Mouse (Mus musculus): ENCODE results near the gene Krt35.

The Krt35 gene

DNA sequence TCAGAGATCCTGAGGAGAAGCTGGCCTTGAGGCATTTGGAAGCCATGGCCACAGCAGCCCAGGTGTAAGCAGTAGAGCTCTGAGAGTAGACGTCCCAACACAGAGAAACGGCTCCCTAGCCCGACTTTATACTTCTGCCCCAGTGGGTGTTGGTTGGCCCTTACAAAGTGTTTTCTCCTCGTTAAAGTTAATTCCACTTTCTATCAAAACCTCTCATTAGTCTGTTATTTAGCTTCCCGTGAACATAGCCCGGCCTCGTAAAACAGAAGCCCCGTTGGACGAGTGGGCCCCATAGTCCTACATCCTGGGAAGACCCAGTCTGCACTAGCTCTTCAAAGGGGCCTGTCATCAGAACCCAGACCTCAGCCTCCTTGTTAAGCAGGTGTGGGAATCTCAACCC lies at the start of gene Krt35:
TSS of gene Krt35 (minus strand) at position 101 of the 400 bp plus-strand sequence.
- no peak for DNase-seq

GRCm38 (mm10) chr11:100145104-100145503 lies 49.1 kb upstream of the Krt35 start:
- no peak for DNase-seq

DNA sequence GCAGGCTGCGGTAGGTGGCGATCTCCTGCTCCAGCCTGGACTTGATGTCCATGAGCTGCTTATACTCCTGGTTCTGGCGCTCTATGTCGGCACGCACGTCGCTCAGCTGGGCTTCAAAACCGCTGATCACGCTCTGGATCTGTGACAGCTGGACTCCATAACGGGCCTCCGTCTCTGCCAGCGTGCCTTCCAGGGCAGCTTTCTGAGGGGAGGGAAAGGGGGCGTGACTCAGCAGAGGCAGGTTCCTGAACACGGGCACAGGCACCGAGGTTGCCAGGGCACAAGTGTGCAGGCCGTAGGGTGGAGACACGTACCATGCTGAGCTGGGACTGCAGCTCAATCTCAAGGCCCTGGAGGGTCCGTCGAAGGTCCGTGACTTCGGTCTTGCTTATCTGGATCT lies 44.9 kb upstream of the Krt35 start:
- DNase-seq: no peak

GRCm38 (mm10) chr11:100139391-100139790 lies 43.4 kb upstream of the Krt35 start:
- no peak for DNase-seq

- DNase-seq: no peak
Measured at GRCm38 (mm10) chr11:100138809-100139208, 42.8 kb upstream of the Krt35 start.

DNA sequence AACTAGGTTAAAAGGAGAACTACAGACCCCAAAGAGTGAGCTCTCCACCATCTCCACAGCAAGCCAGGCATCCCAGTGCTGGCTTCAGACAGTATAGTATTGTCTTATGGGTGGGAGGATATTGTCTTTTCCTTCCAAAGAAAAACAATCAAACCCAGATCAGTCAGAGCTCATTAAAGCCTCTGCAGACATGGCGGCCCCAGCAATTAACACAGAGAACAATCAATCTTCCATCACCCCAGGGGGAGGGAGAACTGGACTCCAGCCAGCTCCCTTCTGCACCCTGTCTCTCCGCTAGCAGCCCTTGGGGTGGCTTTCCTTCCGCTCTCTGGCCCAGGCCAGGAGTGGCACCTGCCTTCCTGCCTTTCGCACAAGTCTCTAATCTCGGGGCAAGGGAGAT lies 41.7 kb upstream of the Krt35 start:
- DNase-seq: no peak

DNA sequence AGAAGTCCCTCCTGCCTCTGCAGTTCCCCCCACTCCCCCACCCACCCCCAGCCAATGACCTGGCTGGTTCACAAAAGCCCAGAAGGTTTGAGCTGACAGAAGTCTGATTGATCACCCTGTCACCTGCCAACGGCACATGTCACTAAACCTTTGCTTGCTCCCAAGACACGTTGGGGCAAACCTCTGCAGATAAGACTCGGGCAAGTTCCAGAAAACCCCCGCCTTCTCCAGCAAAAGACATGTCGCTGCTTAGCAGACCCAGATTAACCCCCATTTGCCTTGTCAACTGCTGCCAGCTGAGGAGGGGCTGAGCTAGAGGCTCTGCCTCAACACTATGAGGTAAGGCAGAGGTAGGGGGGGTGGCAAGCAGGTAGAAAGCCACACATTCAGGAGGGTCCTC lies 40.5 kb upstream of the Krt35 start:
- no peak for DNase-seq

DNA sequence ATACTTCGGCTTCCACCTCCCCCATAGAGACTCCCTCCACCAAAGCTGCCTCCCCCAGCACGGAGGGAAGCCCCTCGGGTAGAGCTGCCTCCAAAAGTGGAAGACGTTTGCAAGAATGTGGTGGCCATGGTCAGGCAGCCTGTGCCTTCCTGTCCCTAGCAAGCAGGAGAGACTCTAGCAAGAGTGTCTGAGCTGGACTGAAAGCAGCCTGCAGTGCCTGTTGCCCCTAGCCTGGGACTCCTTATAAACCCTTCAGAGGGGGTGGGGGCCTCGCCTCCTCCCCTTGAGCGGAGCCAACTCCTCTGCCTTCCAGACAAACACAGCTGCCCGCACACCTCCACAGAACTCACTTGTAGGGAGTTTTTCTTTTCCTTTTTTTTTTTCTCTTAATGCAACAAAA lies 39.7 kb upstream of the Krt35 start, which contains the start of gene Krt15:
TSS of gene Krt15 (minus strand) at position 198 of the 400 bp plus-strand sequence.
- no peak for DNase-seq

DNA sequence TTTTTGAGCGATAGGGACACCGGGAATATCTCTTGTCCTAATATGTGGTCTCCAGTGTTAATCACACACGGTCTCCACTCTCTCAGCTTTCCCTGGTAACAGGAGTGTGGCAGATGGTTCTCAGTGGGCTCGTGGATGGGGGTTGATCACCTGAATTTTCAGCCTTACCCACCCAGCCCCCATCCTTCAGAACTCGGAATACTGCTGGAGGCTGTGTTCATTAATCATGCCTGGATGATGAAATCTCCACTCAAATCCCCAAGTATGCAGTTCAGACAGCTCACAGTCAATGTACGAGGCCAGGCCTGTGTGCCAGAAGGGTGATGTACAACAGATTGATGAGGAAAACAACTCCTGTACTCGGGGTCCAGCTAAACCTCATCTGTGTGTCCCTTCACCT lies 28.9 kb upstream of the Krt35 start:
- DNase-seq: no peak

GRCm38 (mm10) chr11:100121466-100121865 lies 25.4 kb upstream of the Krt35 start, which contains the start of gene Krt13:
Gene Krt13 (minus strand): TSS chr11:100121566.
- no peak for DNase-seq

DNA sequence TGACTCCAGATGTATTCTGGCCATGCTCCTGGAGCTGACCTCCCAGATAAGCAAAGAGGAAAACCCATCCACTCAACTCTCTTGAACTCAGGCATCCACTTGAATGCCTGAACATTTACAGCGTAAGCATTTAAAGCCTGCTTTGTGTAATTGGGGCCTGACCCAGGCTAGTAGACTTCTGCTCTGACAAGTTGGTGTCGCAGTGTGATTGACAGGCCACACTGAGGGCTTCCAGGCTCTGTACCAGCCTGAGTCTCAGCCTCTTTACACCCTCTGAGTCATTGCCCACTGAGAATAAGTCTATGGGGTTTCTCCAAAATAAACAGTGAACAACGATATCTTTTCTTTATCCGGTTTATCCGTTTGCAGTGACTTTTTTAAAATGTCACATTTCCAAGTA lies 24.3 kb upstream of the Krt35 start:
- DNase-seq: no peak

- no peak for DNase-seq
Measured at GRCm38 (mm10) chr11:100113742-100114029, 17.6 kb upstream of the Krt35 start.

DNA sequence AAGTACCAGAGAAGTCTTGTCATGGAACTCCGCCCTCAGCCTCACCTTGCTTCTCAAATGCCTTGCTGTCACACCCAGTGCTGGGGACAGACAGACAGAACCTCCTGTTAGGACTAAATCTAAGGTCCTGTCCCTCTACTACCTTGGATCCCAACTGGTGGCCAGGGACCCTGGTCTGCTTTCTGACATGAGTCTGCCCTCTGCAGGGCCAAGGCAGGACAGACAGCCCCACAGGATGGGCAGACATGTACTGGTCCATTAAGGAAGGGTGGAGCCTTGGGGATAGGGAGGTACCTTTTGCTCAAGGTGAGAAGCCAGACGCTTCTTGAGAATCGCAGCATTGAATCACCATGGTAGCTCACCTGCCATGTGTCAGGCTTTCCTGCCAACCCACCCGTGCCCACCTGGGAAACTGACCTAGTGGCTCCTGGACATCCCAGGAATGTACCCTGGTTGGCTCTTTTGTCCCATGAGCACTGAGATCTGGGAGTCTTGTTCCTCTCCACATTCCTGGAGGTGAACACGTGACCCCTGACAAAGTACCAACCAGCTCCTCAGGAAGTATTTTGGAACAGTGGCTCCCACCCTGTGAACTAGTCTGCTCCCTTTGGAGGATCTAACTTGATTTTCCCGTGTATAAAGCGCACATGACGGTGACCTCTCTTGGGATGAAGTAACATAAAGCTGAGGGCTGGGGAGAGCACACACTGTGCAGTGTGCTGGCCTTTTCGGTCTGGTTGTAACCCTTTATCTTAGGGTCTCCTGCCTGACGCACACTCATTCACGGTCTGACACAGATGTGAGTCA lies 17.1 kb upstream of the Krt35 start:
- DNase-seq: no peak

DNA sequence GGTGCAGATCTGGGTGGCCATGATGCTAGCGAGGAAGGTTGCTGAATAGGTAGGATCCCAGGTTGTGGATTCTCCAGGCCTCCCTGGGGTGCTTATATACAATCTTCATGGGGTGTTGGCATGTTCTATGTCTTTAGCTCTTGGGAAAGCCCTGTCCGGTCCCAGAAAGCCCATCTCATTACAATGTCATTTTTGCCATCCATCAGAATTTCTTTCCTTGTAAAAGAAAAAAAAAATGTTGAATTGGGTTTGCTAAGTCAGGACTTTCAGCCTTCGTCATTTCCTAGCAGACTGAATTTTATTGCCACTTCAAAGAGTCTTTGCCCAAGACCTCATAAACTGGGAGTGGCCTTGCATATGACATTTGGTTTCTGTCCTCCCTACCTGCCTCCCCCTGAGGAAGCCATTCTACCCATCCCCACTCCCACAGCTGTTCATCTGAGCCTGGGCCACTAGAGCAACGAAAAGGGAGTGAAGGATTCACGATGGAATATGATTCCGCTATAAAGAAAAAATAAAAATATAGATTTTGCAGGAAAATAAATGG lies 9.6 kb upstream of the Krt35 start, which contains the start of gene Krt36:
TSS of gene Krt36 (minus strand) at position 51 of the 547 bp plus-strand sequence.
- DNase-seq: no peak

DNA sequence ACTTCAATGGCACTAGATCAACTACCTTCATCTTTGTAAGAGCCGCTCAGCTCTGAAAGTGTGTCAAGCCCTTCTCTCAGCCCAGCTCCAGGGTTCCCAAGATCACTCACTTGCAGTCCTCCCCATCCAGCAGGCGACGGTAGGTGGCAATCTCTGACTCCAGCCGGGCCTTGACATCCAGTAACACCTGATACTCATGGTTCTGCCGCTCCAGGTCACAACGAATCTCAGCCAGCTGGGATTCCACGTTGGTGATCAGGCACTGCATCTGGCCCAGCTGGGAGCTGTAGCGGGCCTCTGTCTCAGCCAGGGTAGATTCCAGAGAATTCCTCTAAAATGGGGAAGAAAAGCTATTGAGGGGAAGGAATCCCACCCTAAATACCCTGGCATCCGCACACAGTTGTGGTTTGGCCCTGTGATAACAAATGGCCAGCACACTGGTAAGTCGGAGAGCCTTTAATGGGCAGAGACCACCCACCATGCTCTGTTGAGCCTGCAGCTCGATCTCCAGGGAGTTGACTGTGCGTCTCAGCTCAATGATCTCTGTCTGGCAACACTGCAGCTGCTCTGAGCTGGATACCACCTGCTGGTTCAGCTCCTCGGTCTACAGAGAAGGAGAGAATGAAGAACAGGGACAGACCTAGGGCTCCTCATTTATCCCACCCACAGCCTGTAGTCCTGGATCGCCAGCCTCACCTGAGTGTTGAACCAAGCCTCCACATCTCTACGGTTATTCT lies 6.8 kb upstream of the Krt35 start:
- DNase-seq: no peak

- DNase-seq: no peak
Measured at GRCm38 (mm10) chr11:100100391-100100790, 4.3 kb upstream of the Krt35 start.

- DNase-seq: no peak
Measured at GRCm38 (mm10) chr11:100097819-100098218, 1.8 kb upstream of the Krt35 start.

- DNase-seq: no peak
Measured at GRCm38 (mm10) chr11:100088378-100089025, 7.5 kb downstream of the Krt35 start.

GRCm38 (mm10) chr11:100087861-100088260 lies 8.2 kb downstream of the Krt35 start, which contains the start of gene Krt32:
Gene Krt32 (minus strand): TSS chr11:100088226.
- DNase-seq: no peak

GRCm38 (mm10) chr11:100073873-100074272 lies 22.2 kb downstream of the Krt35 start:
- DNase-seq: no peak

DNA sequence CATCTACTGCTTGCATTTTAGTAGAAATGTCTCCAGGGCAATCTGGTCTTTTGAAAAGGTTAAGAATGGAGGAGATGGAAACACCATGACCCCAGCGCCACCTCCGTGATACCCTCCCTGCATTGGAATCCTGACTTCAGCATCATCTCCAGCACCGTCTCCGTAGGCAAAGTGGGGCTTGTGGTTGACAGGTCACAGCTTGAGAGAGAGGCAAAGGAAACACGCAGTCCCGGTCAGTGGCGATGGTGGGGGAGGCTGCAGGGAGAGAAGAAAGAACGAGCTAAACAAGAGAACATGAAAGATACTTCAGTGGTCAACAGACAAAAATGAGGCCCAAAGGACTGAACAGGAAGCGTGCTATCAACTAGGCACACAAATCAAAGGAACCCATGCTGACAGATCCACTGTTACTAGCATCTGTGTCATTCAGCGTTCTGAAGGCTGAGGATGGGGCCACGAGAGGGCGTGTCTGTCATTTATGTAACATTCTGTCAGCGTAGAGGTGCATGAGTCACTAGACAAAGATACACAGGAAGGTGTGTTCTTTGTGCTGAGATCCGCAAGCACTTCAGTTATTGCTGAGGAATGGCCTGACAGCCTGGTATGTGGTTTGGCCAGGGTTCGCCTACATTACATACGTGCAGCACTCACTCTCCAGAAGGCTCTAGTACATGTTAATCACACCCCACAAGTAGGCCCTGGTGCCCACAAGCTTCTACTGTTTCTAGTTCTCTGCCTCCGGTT lies 28.6 kb downstream of the Krt35 start:
- DNase-seq: no peak

- no peak for DNase-seq
Measured at GRCm38 (mm10) chr11:100066236-100067010, 29.6 kb downstream of the Krt35 start.
